Mouse (Mus musculus): ENCODE measurements around the gene Nppa.

Nppa gene

GRCm38 (mm10) chr4:148051046-148051776, 50.7 kb downstream of the Nppa start:
- no peak for DNase-seq (ENCODE audit: low spot score in 2 of 2)

All from frontal cortex, postnatal 10 days (tissue).